Mouse (Mus musculus) T-cell, adult 66 days (primary cell): ENCODE measurements around the gene Ebf4. TPM values are rescaled to one million over a fixed set of nuclear protein-coding genes. Genes with fewer than 3 reads are reported as not detected.

Experiments
- total RNA-seq, 2 experiments: library from RNA; stranded (reverse); gene quantifications; 3 replicates in 1 of 2; 4 replicates in 1 of 2; pipeline ENCODE4 v1.2.4; 2023

Gene Ebf4
- total RNA-seq, result under 1 TPM in 1 of 2 experiments, not detected in 1; 0.20 TPM

GRCm38 (mm10) chr2:130294936-130295277 is at the start of gene Ebf4:
Ebf4 (plus strand) TSS chr2:130295169.

GRCm38 (mm10) chr2:130274149-130274861 is 20.7 kb upstream of the Ebf4 start, which contains the start of gene Nop56:
Nop56 (plus strand) TSS chr2:130274430.

GRCm38 (mm10) chr2:130283854-130284654 is 10.9 kb upstream of the Ebf4 start, which contains the start of gene Idh3b:
Idh3b (minus strand) TSS chr2:130284547.

GRCm38 (mm10) chr2:130397186-130397985 is 102.4 kb downstream of the Ebf4 start, which contains the start of gene Cpxm1:
Cpxm1 (minus strand) TSS chr2:130397574.

GRCm38 (mm10) chr2:130404939-130405338 is 110.0 kb downstream of the Ebf4 start, which contains the start of the genes Gm28372 and 1700020A23Rik:
Gm28372 (plus strand) TSS chr2:130405239.
1700020A23Rik (plus strand) TSS chr2:130405259.

GRCm38 (mm10) chr2:130406178-130406577 is 111.2 kb downstream of the Ebf4 start, which contains the start of gene Tmem239:
Tmem239 (plus strand) TSS chr2:130406478.

Other genes starting within 250 kb of the Ebf4 start
- not detected for gene Tgm6, start 182.8 kb upstream of the Ebf4 start, total RNA-seq
- 100 to 1,000 TPM; 203 to 212 TPM for gene Snrpb, start 115.8 kb upstream of the Ebf4 start, total RNA-seq
- not detected for gene Tmc2, start 100.0 kb upstream of the Ebf4 start, total RNA-seq
- 100 to 1,000 TPM; 413 to 486 TPM for gene Nop56, start 20.7 kb upstream of the Ebf4 start, total RNA-seq
- gene Idh3b, start 10.6 kb upstream of the Ebf4 start, total RNA-seq, result 100 to 1,000 TPM; 123 to 134 TPM
- 1 to 10 TPM in 1 of 2 experiments, not detected in 1; 1.8 TPM for gene Cpxm1, start 102.4 kb downstream of the Ebf4 start, total RNA-seq
- not detected for gene Gm28372, start 110.1 kb downstream of the Ebf4 start, total RNA-seq
- gene 1700020A23Rik, start 110.1 kb downstream of the Ebf4 start, total RNA-seq, result not detected
- not detected for gene Tmem239, start 111.3 kb downstream of the Ebf4 start, total RNA-seq
- 100 to 1,000 TPM; 140 to 159 TPM for gene Vps16, start 129.2 kb downstream of the Ebf4 start, total RNA-seq
- 10 to 100 TPM; 24.1 to 27.3 TPM for gene Pced1a, start 129.5 kb downstream of the Ebf4 start, total RNA-seq
- 100 to 1,000 TPM; 110 to 115 TPM for gene Ptpra, start 155.1 kb downstream of the Ebf4 start, total RNA-seq